Mouse (Mus musculus) brain, embryonic 14.5 days (tissue): ENCODE results near the gene Lmo7. TPM values are rescaled to one million over a fixed set of nuclear protein-coding genes. Genes with fewer than 3 reads are reported as not detected.

Experiments used
- DNase-seq: peaks from one replicate; pipeline ENCODE4 v3.0.0-alpha.2; 2011; ENCODE audit warnings: low read depth
- CTCF ChIP-seq: fragments of 200-500 bp; IDR thresholded peaks from 2 replicates; pipeline ENCODE4 v1.5.1; 2012; ENCODE audit warnings: inconsistent platforms, mild to moderate bottlenecking, moderate library complexity, borderline replicate concordance; ENCODE audit not compliant: insufficient read depth, insufficient read length; ENCODE audit errors: extremely low read depth
- POLR2A ChIP-seq: fragments of 200-500 bp; IDR thresholded peaks from 2 replicates; pipeline ENCODE4 v1.6.1; 2012; ENCODE audit warnings: mild to moderate bottlenecking, inconsistent platforms, borderline replicate concordance; ENCODE audit not compliant: poor library complexity, insufficient read depth, insufficient read length, severe bottlenecking; ENCODE audit errors: extremely low read depth
- polyA plus RNA-seq: library from polyadenylated mRNA; depleted of rRNA; stranded (reverse); fragments of >200 nt; gene quantifications from 2 replicates; pipeline ENCODE4 v1.2.3, GENCODE M21; 2012; rRNA removed

Lmo7 gene
- polyA plus RNA-seq, result 3.9 and 4.0 TPM in 2 replicates

DNA sequence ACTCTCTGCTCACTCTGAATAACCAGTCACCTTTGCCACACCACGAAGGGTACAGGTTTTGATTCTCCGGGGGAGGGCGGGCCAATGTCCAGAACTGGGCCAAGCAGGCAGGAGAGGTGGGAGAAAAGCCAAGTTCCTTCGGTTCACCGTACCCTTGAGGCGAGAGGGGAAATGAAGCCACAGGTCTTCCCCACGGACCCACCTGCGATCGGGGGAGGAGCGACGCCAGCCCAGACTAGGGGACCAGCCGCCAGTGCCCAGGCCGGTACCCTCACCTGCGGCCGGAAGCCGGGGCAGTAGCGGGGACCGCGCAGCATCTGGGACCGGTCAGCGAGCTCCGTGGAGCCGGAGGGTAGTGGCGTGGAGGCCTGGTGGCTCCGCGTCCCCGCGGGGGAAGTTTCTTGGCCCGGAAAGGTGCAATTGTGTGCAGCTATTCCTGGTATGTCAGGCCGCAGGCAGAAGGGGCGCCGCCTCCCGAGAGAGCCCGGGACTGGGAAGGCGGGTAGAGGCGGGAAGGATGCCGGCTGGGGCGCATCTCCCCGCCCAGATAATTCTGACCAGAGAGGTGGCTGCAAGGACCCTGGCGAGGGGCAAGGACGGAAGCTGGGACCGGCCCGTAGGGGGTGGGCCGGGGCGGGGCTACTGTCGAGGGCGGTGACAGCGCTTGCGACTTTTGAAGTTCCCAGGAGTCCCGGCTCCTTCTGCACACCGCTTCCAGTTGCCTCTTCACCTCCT lies at the start of gene Lmo7, which contains the start of gene Gm9922:
TSS of gene Lmo7 (plus strand) at position 721 of the 735 bp plus-strand sequence.
TSS of gene Gm9922 (minus strand) at position 578 of the 735 bp plus-strand sequence.
- DNase-seq, result peak; percentile 61
- TF ChIP-seq POLR2A (no peak), CTCF (no peak)

DNA sequence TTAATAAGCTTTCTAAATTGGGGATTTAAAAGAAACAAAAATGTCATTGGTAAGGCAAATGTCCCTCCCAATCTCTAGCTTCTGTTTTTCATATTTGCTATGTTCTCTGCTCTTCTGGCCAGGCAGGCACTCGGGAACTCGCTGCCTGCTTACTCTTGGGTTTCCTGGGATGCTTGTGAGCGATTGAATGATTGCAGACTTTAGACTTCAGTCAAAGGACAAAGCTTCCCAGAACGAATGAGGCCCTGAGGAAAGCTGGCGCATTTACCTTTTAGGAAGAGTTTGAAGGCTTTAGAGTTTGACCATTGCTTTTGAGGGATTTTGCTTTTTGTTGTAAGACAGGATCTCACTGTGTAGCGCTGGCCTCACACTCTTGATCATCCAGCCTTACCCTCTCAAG lies 42.1 kb upstream of the Lmo7 start:
- TF ChIP-seq CTCF, result no peak
- TF ChIP-seq POLR2A, result no peak
- no peak for DNase-seq

DNA sequence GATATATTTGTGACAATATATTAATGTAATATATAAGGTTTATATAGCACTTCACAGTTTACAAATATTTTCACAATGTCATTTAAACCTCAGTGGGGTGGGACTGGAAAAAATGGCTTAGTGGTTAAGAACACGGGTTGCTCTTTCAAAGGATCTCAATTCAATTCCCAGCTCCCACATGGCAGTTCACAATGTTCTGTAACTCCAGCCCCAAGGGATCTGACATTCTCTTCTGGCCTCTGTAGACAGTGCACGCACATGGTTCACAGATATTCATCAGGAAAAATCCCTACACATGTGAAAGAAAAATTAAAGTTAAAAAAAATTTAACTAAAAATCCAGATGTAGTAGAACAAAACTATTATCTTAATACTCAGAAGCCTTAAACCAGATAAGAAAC lies 41.4 kb upstream of the Lmo7 start:
- no peak for TF ChIP-seq CTCF
- TF ChIP-seq POLR2A, result no peak
- no peak for DNase-seq

DNA sequence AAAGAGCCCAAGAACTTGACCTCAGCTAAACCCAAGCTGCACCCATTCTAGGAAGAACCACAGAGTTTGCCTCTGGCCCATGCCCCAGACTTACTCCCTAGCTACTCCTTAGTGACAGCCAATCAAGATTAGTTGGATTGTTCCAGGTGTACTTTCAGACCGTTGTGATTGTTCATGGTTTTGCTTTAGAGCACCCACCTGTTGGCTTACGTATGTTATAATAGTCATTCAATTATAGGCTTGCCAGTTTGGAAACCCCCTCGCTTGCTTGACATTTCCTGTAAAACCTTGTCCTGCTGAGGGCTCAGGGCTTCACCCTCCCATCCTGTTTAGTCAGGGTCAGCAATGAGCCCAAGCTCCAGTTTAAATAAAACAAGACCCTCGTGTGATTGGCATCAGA lies 25.3 kb upstream of the Lmo7 start:
- no peak for DNase-seq
- no peak for TF ChIP-seq POLR2A
- no peak for TF ChIP-seq CTCF

DNA sequence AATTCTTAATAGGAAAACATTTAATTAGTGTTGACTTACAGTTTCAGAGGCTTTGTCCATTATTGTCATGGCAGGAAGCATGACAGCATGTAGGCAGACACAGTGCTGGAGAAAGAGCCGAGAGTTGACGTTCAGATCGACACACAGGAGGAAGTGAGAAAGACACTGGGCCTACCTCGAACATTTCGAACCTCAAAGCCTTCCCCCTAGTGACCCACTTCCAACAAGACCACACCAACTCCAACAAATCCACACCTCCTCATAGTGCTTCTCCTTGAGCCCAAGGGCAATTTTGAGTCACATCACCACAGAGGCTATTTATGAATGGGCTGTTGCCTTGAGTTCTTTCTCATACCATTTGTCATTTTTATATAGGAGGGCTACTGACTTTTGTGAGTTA lies 22.7 kb upstream of the Lmo7 start:
- DNase-seq, result no peak
- TF ChIP-seq POLR2A (no peak), CTCF (no peak)

DNA sequence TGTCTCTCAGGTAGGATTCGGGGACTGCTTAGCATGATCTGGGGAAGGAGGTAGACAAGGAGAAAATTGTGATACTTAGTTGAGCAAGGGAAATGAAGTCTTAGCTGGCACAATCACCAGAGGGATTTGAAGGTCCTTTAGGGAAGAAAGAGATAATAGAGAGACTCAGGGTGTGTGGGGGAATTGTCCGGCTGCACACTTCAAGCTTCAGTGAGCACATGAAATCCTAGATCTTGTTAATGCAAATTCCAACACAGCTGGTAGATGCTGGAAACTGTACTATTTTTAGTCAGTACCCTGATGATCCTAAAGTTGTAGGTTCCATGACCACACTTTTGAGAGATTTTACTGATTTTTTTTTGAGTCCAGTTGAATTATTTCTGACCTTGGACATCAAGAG lies 15.3 kb upstream of the Lmo7 start:
- DNase-seq, result no peak
- no peak for TF ChIP-seq POLR2A
- no peak for TF ChIP-seq CTCF

DNA sequence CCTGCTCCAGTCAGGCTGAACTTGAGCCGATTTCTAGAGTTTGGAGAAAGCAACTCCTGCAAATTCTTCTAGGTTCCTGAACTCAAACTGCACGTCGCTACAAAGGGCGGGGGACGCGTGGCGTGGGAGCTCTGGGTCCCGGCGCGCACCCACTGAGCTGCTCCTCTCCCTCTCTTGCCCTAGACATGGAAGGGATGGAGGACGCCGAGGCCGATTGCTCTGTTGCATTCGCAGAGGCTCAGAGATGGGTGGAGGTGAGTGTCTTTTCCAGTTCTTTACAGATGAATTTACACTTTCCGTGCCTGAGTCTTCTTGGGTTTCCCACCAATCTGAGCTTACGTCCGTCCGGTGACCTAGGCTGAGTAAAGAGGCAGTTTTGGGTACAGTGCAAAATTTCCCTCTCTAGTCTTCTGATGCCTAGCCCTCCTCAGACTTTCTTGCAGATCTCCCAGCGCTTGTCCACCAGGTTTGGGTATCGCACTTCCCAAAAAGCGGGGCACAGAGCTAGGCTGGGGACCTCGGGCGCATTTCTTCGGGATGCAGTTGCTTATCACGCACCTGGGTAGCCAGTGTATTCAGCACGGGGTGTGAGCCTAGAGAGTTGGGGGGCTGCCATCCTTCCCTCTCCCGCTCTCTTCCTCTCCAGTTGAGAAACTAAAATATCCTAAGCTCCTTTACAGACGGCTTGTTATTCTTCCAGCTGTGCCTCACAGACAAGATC lies 375 bp downstream of the Lmo7 start:
- no peak for DNase-seq
- TF ChIP-seq POLR2A (no peak), CTCF (no peak)

DNA sequence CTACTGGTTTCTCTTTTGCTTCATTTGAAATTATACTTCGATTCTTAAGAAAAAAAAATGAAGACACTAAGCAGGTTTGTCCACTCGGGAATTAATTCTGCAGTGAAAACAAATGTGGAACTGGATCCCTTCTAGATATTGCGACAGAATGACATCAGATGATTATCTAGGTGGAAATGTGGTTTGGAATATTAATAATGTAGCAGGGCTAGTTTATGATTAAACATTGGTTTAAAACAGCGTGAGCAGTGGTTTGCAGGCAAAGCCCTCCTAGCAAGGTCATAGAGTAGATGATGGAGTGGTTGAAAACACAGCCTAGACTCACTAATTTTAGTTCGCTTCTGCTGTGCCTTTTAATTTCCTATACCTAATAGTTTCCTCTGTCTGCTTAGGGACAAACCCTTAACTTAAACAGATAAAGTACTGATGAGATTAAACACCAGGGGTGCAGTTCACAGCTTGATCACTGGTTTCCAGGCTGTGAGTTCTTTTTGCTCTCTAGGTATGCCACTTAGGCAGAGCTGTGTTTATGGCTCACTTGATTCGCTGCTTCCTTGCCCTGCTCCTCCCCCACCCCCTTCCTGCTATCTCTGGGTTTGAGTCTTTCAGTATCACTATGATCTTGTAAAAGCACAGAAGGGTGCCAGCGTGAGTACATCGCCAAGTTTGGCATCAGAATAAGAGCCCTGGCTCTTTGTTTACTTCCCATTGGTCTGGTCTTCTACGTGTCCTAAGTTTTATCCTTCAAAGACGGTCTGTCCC lies 4.0 kb downstream of the Lmo7 start:
- TF ChIP-seq POLR2A, result no peak
- TF ChIP-seq CTCF, result no peak
- DNase-seq, result peak; percentile 9

DNA sequence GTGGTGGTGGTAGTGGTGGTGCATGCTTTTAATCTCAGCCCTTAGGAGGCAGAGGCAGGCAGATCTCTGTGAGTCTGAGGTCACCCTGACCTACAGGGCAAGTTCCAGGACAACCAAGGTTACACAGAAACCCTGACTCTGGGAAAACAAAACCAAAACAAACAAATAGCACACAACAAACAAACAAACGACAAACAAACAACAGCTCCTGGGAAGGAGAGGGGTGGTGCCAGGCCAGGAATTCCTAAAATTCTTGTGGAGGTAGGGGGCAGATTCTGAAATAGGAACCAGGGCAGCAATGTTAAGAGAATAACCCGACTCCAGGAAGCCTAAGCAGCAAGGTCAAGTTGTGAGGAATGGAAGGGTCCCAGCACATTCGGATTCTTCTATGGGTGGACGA lies 7.7 kb downstream of the Lmo7 start:
- TF ChIP-seq CTCF (no peak), POLR2A (no peak)
- DNase-seq, result no peak

DNA sequence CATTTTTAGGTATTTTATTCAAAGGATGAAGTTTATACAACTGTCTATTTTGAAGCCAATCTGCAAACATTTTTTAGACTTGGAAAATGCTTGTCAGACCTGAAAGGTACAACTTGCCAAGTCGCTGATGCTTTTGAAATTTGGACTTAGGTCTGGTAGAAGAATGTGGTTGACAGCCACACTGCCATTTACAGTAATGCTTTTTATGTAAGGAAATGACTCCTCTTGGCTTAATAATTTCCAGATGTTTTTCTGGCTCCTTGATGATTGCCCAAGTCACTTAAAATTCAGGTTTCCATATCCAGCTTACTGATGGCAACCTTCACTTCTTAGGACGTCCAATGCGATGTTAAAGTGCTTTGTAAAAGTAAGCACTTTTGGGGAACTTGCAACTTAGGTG lies 16.9 kb downstream of the Lmo7 start:
- no peak for DNase-seq
- TF ChIP-seq CTCF (no peak), POLR2A (no peak)

DNA sequence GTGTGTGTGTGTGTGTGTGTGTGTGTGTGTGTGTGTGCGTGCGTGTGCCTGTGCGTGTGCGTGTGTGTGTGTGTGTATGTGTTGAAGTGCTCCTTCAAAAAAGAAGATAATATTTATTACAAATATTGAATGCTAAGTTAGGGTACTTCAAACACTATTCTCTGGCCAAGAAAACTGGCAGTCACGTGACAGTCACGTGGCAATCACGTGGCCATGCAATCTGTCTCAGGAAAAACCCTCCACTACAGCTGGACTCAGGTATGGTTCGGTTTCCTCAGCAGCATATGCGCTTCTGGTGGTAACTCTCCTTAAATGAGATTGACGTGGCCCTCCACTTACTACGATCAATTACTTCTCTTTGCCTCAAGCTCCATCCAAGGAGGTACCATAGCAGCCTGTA lies 18.1 kb downstream of the Lmo7 start:
- TF ChIP-seq POLR2A, result no peak
- no peak for TF ChIP-seq CTCF

More for the DNA sequence above, 18.1 kb downstream of the Lmo7 start:
- DNase-seq, result no peak
